Mouse (Mus musculus): ENCODE measurements at regions not wholly inside any gene's neighbourhood (a gene's known extent, or its start where the extent isn't known, plus 50 kb on each side); places are given as distances from the start of the nearest gene placed in this dataset.

GRCm38 (mm10) chr8:34703351-34703750 is 591.8 kb upstream of the Gm10131 start:
- TF ChIP-seq CTCF (IDR thresholded peaks at IDR 0.05; ENCODE audit: control insufficient read depth, insufficient read depth, insufficient read length) = no peak
- TF ChIP-seq USF1 (IDR thresholded peaks at IDR 0.05; ENCODE audit: low read depth) = peak; percentile 17

Data from C2C12 (cell line).